Mouse (Mus musculus) CD8-positive naive resting alpha-beta T cell, adult 2 months (primary cell): ENCODE data around the gene Psmc3ip.

Experiments
- DNase-seq, 2 experiments: peaks; one replicate each; pipeline ENCODE4 v3.0.0; 2022; ENCODE audit warnings: low read depth in 2 of 2, low spot score in 2 of 2

Psmc3ip gene

DNA sequence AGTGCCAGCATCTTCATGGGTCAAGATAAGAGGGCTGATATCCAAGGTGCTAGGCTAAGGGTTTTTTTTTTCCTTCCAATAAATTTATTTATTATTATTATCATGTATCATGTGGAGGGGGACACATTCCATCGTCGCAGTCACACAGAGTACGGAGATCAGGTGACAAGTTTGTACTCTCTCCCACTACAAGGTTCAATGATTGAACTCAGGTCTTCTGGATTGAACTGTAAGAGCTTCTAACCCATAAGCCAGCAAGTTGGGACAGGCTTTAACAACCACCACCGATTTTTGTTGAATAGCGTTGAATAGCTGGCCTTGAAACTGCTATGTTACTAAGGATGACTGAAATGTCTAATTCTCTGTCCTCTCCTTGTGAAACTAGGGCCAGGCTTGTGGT is 14.8 kb downstream of the Psmc3ip start:
- DNase-seq, result no peak

DNA sequence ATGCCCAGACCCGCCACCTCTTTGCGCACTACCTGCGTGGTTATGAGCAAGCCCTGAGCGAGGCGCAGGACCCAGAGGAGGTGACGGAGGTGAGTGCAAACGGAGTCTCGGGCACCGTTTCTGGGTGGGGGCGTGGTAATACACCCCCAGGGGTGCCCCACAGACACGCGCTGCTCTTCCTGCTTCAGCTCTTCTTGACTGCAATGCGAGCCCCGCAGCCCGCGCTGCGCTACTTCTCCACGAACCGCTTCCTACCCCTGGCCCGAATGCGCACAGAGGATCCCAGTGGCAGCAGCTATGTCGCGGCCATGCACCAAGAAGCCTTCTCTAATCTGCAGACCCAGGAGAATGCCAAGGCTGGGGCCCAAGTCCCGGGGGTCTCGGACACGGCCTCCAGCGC is 15.5 kb downstream of the Psmc3ip start:
- DNase-seq, result no peak

DNA sequence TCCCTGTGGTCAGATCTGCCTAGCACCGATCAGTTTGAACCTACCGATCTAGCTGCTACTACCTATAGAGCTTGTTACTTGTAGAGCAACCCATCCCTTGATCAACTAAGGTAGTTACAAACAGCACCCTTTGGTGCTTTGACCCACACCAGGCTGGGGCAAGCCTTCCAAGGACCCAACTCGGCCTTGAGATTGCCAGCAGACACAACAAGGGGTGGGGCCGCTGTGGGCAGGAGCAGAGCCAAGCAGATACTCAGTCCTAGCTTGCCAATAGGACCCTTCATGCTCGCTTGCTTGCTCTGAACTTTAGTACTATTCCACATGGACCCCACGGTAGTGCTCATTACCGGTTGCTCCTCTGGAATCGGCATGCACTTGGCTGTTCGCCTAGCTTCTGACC is 17.1 kb downstream of the Psmc3ip start, which contains the start of gene Hsd17b1:
Hsd17b1 (plus strand) TSS at position 291 of the 400 bp plus-strand sequence.
- DNase-seq, result no peak

DNA sequence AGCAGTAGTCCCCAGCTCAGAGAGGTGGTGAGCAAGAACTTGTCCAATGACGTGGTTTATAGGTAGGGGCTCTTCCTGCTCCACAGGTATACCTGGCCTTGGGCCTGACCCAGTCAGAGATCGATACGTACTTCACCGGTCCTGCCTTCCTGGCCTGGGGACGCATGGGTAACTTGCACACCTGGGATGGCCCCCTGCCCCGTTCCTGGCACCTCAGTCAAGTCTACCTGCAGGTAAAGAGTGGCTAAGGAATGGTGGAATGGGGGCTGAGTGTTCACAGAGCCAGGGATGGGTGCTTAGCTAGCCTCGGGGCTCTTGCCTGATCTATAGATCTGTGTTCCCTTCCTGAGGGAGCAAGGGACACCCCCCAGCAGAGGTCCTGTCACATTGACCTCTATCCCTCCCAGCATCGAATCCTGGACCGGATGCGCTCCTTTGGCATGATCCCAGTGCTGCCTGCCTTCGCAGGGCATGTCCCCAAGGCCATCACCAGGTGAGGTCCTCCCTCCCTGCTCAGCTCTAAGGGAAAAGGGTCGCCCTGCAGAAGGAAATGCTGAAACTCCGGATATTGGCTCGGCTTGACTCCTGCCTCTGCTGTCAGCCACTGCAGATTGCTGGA is 23.3 kb downstream of the Psmc3ip start:
- no peak for DNase-seq

DNA sequence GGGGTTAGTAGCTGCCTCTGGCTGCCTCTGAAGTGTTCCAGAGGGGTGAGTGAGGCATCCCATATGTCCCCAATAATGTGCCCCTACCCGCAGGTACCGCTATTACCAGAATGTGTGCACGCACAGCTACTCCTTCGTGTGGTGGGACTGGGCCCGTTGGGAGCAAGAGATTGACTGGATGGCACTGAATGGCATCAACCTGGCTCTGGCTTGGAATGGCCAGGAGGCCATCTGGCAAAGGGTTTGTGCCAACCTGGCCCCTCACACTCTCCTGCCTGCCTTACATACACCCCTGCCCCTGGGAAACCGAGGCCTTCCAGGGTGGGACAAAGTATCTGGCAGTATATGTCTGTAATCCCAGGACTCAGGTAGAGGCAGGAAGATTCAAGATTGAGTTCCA is 24.2 kb downstream of the Psmc3ip start:
- DNase-seq, result no peak

DNA sequence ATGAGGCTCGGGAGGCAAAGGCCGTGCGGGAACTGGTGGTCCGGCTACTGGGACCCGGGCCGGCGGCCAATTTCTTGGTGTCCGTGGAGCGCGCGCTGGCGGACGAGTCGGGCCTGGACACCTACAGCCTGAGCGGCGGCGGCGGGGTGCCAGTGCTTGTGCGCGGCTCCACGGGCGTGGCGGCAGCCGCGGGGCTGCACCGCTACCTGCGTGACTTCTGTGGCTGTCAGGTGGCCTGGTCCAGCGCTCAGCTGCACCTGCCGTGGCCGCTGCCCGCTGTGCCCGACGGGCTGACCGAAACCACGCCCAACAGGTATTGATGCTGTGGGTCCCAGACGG is 25.1 kb downstream of the Psmc3ip start:
- no peak for DNase-seq

DNA sequence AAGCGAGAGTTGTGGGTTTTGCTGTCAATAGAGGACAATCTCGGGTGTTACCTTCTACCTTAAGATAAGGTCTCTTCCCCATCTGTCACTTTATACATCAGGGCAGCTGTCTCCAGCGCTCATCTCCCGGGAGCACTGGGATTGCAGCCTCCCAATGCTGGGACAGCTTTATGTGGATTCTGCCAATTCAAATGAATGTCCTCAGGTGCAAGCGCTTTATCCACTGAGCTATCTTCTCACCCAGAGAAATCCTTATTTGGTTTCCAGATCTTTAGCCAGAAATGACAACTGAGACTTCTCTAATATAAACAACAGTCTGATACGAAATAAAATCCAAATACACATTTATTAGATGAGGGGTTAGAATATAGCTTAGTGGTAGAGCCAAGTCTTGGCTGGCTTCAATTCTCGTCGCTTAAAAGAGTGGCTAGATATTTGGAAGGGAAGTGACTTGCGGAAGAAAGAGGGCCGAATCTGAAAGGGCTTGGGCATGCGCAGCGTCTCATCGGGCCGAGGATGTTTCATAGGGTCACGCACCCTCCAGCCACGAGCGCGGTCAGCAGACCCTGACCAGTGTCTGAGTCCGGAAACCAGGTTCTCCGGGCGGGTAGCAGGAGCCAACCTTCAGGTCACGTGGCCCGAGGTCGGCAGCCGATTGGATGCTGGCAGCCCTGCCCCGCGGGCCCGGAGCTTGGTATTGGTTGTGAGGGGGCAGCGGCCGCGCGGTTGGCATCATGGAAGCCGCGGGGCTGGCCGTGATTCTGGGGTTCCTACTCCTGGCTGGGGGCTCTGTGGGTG is 25.6 kb downstream of the Psmc3ip start, which contains the start of gene Naglu:
Naglu (plus strand) TSS at position 622 of the 798 bp plus-strand sequence.
- peak; percentile 84 to 87 for DNase-seq

DNA sequence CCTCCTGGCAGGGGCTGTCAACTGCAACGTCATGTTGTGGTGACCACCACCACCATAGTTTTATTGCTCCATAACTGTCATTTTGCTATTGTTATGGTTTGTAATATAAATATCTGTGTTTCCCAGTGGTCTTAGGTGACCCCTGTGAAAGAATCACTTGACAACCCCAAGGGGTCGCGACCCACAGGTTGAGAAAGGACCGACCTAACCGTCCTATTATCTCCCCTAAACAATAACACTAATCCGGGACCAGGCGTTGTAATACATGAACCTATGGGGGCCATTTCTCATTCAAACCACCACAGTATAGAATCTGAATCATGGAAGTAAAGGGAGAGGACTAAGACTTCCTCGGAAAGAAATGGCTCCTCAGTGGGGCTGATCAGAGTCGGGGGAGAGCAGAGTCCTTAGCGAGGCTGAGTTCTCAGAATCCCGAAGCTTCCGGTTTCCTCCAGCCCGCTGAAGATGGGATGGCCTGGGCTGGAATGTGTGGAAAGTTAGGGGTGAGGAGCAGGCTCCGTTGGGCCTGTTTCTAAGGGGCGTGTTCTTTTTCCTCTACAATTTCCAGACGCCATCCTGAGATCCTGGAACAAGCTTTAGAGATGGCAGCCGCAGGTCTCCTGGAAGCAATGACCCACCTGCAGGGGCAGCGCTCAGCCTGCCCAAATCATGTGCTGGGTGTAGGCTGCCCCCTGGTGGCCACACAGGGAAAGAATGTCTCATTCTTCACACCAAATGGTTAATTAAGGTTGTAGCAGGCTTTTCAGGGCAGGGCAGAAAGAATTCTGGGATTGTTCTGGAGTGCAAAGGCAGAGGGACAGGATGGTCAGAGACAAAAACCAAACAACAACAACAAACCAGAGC is 28.5 kb downstream of the Psmc3ip start:
- DNase-seq, result peak; percentile 73 to 82

DNA sequence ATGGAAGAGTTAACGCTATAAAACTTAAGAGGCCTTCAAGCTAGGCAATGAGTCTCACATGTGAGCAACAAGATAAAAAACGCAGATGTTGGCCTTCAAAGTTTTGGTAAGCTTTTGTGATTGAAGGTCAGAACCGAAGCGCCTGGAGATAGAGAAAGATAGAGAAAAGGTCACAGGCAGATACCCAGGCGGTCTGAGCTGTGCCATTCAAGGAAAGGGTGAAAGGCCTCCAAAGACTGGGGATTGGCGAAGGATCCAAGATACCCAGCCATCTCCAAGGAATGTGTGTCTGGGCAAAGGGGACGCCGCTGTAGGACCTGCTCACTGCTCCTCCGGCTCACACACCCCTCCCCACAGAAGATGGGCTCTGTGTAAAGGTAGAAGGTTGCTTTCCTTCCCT is 30.2 kb downstream of the Psmc3ip start:
- DNase-seq, result no peak

- no peak for DNase-seq
Measured at GRCm38 (mm10) chr11:101064462-101064861, 30.8 kb downstream of the Psmc3ip start.

DNA sequence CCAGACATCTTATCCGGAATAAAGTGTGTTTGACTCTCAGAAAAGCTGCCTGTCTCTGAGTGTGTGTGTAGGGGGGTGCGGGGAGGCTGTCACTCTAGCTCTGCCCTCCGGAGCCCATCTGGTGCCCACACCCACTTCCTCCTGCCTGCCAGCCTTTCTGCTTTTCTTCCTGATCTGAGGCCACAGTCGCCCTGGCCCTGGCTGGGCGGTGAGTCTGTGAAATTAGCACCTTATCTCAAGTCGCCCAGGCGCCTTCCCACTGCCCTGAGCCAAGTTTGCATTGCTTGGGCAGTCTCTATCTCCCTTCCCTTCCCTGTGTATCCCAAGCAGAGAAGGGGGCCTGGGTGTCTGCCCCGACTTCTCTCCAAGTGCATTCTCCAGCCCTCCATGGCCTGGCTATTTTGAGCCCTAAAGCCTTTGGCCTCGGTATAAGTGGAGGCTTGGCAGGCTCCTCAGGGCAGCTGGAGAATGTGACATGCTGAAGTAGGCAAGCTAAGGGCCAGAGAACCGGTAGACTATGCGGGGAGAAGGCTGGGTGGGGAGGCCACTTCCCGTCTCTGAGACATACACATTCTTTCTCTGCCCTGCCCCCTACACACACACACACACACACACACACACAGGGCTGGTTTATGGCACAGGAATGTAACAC is 31.4 kb downstream of the Psmc3ip start:
- peak; percentile 51 to 58 for DNase-seq

- no peak for DNase-seq
Measured at GRCm38 (mm10) chr11:101062971-101063675, 32.1 kb downstream of the Psmc3ip start.

DNA sequence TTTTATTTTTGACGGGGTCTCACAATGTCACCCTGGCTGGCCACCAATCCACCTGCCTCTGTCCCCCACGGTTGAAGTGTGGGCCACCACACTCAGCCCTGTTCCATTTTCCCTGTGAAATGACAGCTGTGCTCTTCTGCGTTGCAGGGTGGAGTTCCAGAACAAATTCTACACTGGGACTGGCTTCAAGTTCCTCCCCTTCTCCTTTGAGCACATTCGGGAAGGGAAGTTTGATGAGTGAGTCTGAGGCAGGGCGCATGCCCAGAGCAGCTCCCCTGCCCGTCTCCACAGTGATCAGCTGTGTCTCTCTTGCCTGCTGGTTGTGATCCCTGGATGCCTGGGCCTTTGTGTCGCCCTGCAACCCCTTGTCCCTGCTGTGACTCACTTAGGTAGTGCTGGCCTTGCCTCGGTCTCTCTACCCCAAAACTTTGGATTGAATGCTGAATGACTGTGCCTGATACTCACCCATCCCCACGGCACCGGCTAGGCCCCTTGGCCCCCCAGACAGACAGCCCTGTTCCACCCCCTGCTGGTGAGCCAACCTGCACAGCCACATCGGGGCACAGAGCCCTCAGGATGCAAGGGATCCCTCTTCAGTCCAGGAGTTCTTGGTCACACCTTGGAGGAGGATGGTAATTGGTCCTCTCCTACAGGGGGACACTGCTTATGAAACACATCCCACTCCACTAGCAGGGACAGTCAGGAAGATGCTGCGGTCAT is 32.9 kb downstream of the Psmc3ip start:
- no peak for DNase-seq

GRCm38 (mm10) chr11:101061049-101061448 is 34.2 kb downstream of the Psmc3ip start:
- DNase-seq, result no peak

DNA sequence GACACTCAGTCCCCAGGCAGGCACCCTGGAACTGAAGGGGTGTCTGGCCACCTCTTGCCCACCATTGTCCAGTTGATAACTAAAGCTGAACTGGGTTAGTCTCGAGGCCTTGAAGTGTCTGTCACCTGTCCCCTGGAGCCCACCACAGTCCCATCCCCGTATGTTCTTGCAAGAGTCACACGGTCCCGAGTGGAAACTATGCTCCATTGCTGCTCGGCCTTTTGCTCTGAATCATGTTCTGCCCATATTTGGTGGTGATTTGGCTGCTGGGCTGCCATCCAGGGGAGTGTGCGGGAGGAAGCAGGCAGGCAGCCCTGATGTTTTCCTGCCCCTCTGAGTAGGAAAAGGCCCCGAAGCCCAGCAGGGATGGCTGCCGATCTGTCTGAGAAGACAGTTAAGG is 35.1 kb downstream of the Psmc3ip start:
- DNase-seq, result no peak

- DNase-seq, result no peak
Measured at GRCm38 (mm10) chr11:101059473-101059872, 35.8 kb downstream of the Psmc3ip start.

- no peak for DNase-seq
Measured at GRCm38 (mm10) chr11:101058726-101059125, 36.5 kb downstream of the Psmc3ip start.

- peak; percentile 86 to 90 for DNase-seq
Measured at GRCm38 (mm10) chr11:101057860-101058259, 37.4 kb downstream of the Psmc3ip start.

DNA sequence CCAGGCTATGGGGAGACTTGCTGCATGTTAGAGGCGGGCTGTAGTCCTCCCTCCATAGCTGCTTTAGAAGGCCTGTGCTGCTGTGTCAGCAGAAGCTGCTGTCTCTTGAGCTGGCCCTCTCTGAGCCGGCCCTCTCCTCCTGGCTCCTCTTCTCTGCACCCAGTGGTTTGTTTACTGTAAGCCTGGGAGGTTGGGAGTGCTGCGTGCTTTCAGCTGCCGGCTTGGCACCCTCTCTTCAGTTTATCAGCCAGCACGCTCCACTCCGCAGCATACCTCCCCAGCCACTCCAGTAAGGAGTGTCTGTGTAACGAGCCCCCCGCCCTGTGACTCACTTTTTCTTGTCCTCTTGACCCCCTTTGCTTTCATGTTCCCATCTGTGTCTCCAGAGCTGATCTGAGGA is 38.4 kb downstream of the Psmc3ip start:
- DNase-seq, result no peak

- no peak for DNase-seq
Measured at GRCm38 (mm10) chr11:101055418-101055817, 39.8 kb downstream of the Psmc3ip start.
